Mouse (Mus musculus) myocyte (in vitro differentiated cells): ENCODE measurements around the gene Aurkaip1.

ENCODE experiments used
- CEBPB ChIP-seq: IDR thresholded peaks from 2 replicates; pipeline ENCODE4 v1.6.1; 2011; ENCODE audit warnings: mild to moderate bottlenecking, moderate library complexity; ENCODE audit not compliant: poor library complexity, insufficient read depth, severe bottlenecking
- E2F4 ChIP-seq: IDR thresholded peaks from one replicate; pipeline ENCODE4 v1.6.1; 2011; ENCODE audit warnings: mild to moderate bottlenecking, control low read depth, moderate library complexity; ENCODE audit not compliant: insufficient read depth
- MAX ChIP-seq: IDR thresholded peaks from one replicate; pipeline ENCODE4 v1.6.1; 2011; ENCODE audit warnings: low read depth, mild to moderate bottlenecking, control low read depth
- MYOG ChIP-seq, 3 experiments: IDR thresholded peaks; one replicate each; pipeline ENCODE4 v1.6.1; 2011; ENCODE audit warnings: control low read depth in 2 of 3, low read depth in 2 of 3, mild to moderate bottlenecking in 2 of 3; ENCODE audit not compliant: insufficient read length in 2 of 3, control insufficient read depth in 1 of 3, insufficient read depth in 1 of 3
- POLR2A ChIP-seq: IDR thresholded peaks from one replicate; pipeline ENCODE4 v1.6.1; 2011; ENCODE audit warnings: low read depth, mild to moderate bottlenecking, control low read depth, moderate library complexity; ENCODE audit not compliant: insufficient read length
- POLR2AphosphoS2 ChIP-seq: IDR thresholded peaks from one replicate; pipeline ENCODE4 v1.6.1; 2011; ENCODE audit warnings: low read depth, control low read depth; ENCODE audit not compliant: insufficient read length
- REST ChIP-seq: IDR thresholded peaks from one replicate; pipeline ENCODE4 v1.6.1; 2011; ENCODE audit warnings: mild to moderate bottlenecking, control low read depth, moderate library complexity; ENCODE audit not compliant: insufficient read depth, insufficient read length
- SRF ChIP-seq: IDR thresholded peaks from one replicate; pipeline ENCODE4 v1.6.1; 2011; ENCODE audit warnings: low read depth; ENCODE audit not compliant: control insufficient read depth, insufficient read length
- TCF12 ChIP-seq: IDR thresholded peaks from one replicate; pipeline ENCODE4 v1.6.1; 2011; ENCODE audit warnings: mild to moderate bottlenecking, control low read depth; ENCODE audit not compliant: poor library complexity, insufficient read depth, severe bottlenecking
- TCF3 ChIP-seq: IDR thresholded peaks from one replicate; pipeline ENCODE4 v1.6.1; 2011; ENCODE audit warnings: low read depth, control low read depth; ENCODE audit not compliant: insufficient read length
- USF1 ChIP-seq: IDR thresholded peaks from one replicate; pipeline ENCODE4 v1.6.1; 2011; ENCODE audit warnings: low read depth, mild to moderate bottlenecking, control low read depth, moderate library complexity

DNA sequence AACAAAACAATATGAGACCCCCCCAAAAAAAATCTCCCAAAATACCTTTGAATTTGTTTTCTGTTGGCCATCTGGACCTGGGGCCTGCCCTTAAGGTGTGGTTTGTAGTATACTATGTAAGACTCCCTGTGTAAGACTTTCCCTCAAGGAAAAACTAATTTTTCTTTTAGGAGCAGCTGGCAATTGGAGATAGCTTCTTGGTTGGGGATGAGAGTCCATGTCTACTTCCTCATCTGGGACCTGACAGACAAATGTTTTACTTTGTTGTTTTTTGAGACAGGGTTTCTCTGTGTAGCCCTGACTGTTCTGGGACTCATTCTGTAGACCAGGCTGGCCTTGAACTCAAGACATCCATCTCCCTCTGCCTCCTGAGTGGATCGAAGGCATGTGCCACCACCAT lies 29.0 kb upstream of the Aurkaip1 start:
- no peak for TF ChIP-seq MAX
- TF ChIP-seq E2F4: no peak
- no peak for TF ChIP-seq POLR2A
- no peak for TF ChIP-seq MYOG (IDR thresholded peaks at IDR 0.05; ENCODE audit: control insufficient read depth in 1 of 3, insufficient read depth in 1 of 3, insufficient read length in 2 of 3, low read depth in 2 of 3)
- TF ChIP-seq TCF3: no peak
- no peak for TF ChIP-seq POLR2AphosphoS2
- no peak for TF ChIP-seq SRF
- no peak for TF ChIP-seq USF1
- no peak for TF ChIP-seq TCF12
- TF ChIP-seq CEBPB: no peak
- TF ChIP-seq REST: no peak
